Mouse (Mus musculus) neural tube, embryonic 12.5 days (tissue): Measurements from ENCODE around the gene Man1c1. TPM values are rescaled to one million over a fixed set of nuclear protein-coding genes. Genes with fewer than 3 reads are reported as not detected.
A peak's percentile ranks its signal among the peaks of the same experiment; 100 is the strongest.

Experiments
- ATAC-seq: fragments of 200-750 bp; cut with Nextera tagmentation; 2 replicates; pipeline ENCODE4 v1.8.0; 2017; ENCODE audit warnings: low read depth, mild to moderate bottlenecking, moderate TSS enrichment, moderate library complexity; ENCODE audit not compliant: low FRiP score
- H3K27ac ChIP-seq: fragments of 300-500 bp; sonication (generic); 2 replicates; pipeline ENCODE4 v1.5.1; 2016
- H3K27me3 ChIP-seq: fragments of 300-500 bp; sonication (generic); replicated peaks from 2 replicates; pipeline ENCODE4 v1.6.1; 2016; ENCODE audit warnings: mild to moderate bottlenecking
- H3K36me3 ChIP-seq: fragments of 300-500 bp; sonication (generic); 2 replicates; pipeline ENCODE4 v1.6.1; 2016; ENCODE audit warnings: mild to moderate bottlenecking
- H3K4me1 ChIP-seq: fragments of 300-500 bp; sonication (generic); 2 replicates; pipeline ENCODE4 v1.6.1; 2016
- H3K4me2 ChIP-seq: fragments of 300-500 bp; sonication (generic); replicated peaks from 2 replicates; pipeline ENCODE4 v1.6.1; 2016; ENCODE audit warnings: mild to moderate bottlenecking
- H3K4me3 ChIP-seq: fragments of 300-500 bp; sonication (generic); 2 replicates; pipeline ENCODE4 v1.5.1; 2016
- H3K9ac ChIP-seq: fragments of 300-500 bp; sonication (generic); 2 replicates; pipeline ENCODE4 v1.6.1; 2016; ENCODE audit warnings: mild to moderate bottlenecking
- H3K9me3 ChIP-seq: fragments of 300-500 bp; sonication (generic); 2 replicates; pipeline ENCODE4 v1.6.1; 2016; ENCODE audit warnings: mild to moderate bottlenecking
- WGBS: fragments of 180-500 bp; shearing (Covaris S2); methylation state at CpG from one replicate; pipeline ENCODE4 v1.1.7; 2016; 5-methylcytosine and 5-hydroxymethylcytosine counted together
- polyA plus RNA-seq: library from polyadenylated mRNA; unstranded; fragments of >200 nt; fragmentation: Nextera tagmentation; extraction: Ambion mirVana; gene quantifications from 2 replicates; pipeline ENCODE4 v1.2.1, GENCODE M21; 2016

The Man1c1 gene
- polyA plus RNA-seq, 1 experiment from 2014 or later = 6.3 TPM

GRCm38 (mm10) chr4:134669742-134670354, 34.2 kb downstream of the Man1c1 start:
- no peak overlapping the region for H3K4me2 ChIP-seq
- H3K9ac ChIP-seq = peak overlapping the region; percentile 17; the same call in 1 of the 2 replicates
- no peak overlapping the region for H3K27ac ChIP-seq
- ATAC-seq = no peak
- no peaks in the 10 kb centered on the region; the same call in 1 of the 2 replicates for H3K27me3 ChIP-seq
- H3K36me3 ChIP-seq = no peaks in the 10 kb centered on the region
- 58% methylated on average over 17 of the region's 17 CpGs for WGBS
- no peak overlapping the region for H3K4me3 ChIP-seq
- H3K9me3 ChIP-seq = no peaks in the 10 kb centered on the region
- H3K4me1 ChIP-seq = peaks cover 25% of the 10 kb centered on the region

GRCm38 (mm10) chr4:134668355-134669028, 35.6 kb downstream of the Man1c1 start:
- Histone ChIP-seq H3K27me3 (no peaks in the 10 kb centered on the region; the same call in 1 of the 2 replicates), H3K4me1 (peaks cover 23% of the 10 kb centered on the region), H3K27ac (no peak overlapping the region), H3K9ac (no peak overlapping the region), H3K36me3 (no peaks in the 10 kb centered on the region), H3K4me3 (no peak overlapping the region), H3K9me3 (no peaks in the 10 kb centered on the region), H3K4me2 (no peak overlapping the region)
- ATAC-seq = no peak
- WGBS = 63% methylated on average over 12 of the region's 12 CpGs

GRCm38 (mm10) chr4:134666391-134666790, 37.7 kb downstream of the Man1c1 start:
- Histone ChIP-seq H3K36me3 (no peaks in the 10 kb centered on the region), H3K27me3 (no peaks in the 10 kb centered on the region), H3K27ac (no peak overlapping the region), H3K4me2 (no peak overlapping the region), H3K4me3 (no peak overlapping the region), H3K9ac (no peak overlapping the region), H3K9me3 (no peaks in the 10 kb centered on the region), H3K4me1 (peaks cover 13% of the 10 kb centered on the region)
- WGBS = 95% methylated on average over 19 of the region's 19 CpGs
- no peak for ATAC-seq

- Histone ChIP-seq H3K27ac (no peak overlapping the region), H3K36me3 (no peaks in the 10 kb centered on the region), H3K27me3 (peaks cover 4% of the 10 kb centered on the region; the same call in 1 of the 2 replicates), H3K4me2 (no peak overlapping the region), H3K9me3 (no peaks in the 10 kb centered on the region), H3K4me3 (no peak overlapping the region), H3K4me1 (peaks cover 22% of the 10 kb centered on the region), H3K9ac (no peak overlapping the region)
- ATAC-seq = no peak
- WGBS = 67% methylated on average over 10 of the region's 10 CpGs
Observed at GRCm38 (mm10) chr4:134663052-134663451, 41.0 kb downstream of the Man1c1 start.

GRCm38 (mm10) chr4:134660630-134661183, 43.4 kb downstream of the Man1c1 start:
- Histone ChIP-seq H3K9ac (0 out of 2 replicates have a peak overlapping the region, but pooled peaks have one; percentile 6), H3K36me3 (no peaks in the 10 kb centered on the region), H3K9me3 (no peaks in the 10 kb centered on the region), H3K4me3 (no peak overlapping the region), H3K4me1 (peaks cover 22% of the 10 kb centered on the region), H3K4me2 (peak overlapping the region; percentile 50), H3K27ac (no peak overlapping the region), H3K27me3 (peaks cover 4% of the 10 kb centered on the region; the same call in 1 of the 2 replicates)
- 13% methylated on average over 18 of the region's 18 CpGs for whole genome bisulfite sequencing
- 0 out of 2 replicates have a peak, but pooled peaks have one; percentile 60 for ATAC-seq

GRCm38 (mm10) chr4:134659354-134660301, 44.5 kb downstream of the Man1c1 start:
- WGBS = 12% methylated on average over 27 of the region's 27 CpGs
- Histone ChIP-seq H3K27ac (no peak overlapping the region), H3K9me3 (no peaks in the 10 kb centered on the region), H3K4me1 (peaks cover 22% of the 10 kb centered on the region), H3K36me3 (no peaks in the 10 kb centered on the region), H3K4me2 (peak overlapping the region; percentile 50), H3K9ac (peak overlapping the region; percentile 41), H3K4me3 (0 out of 2 replicates have a peak overlapping the region, but pooled peaks have one; percentile 5), H3K27me3 (peaks cover 4% of the 10 kb centered on the region; the same call in 1 of the 2 replicates)
- ATAC-seq = 0 out of 2 replicates have a peak, but pooled peaks have one; percentile 8

GRCm38 (mm10) chr4:134657473-134657872, 46.6 kb downstream of the Man1c1 start:
- no peak for ATAC-seq
- Histone ChIP-seq H3K4me1 (peaks cover 22% of the 10 kb centered on the region), H3K9ac (no peak overlapping the region), H3K27me3 (peaks cover 4% of the 10 kb centered on the region; the same call in 1 of the 2 replicates), H3K36me3 (no peaks in the 10 kb centered on the region), H3K4me3 (no peak overlapping the region), H3K4me2 (no peak overlapping the region), H3K27ac (no peak overlapping the region), H3K9me3 (no peaks in the 10 kb centered on the region)
- 63% methylated on average over 5 of the region's 5 CpGs for WGBS

- H3K4me3 ChIP-seq = no peak overlapping the region
- H3K27me3 ChIP-seq = no peaks in the 10 kb centered on the region; the same call in 1 of the 2 replicates
- H3K4me2 ChIP-seq = no peak overlapping the region
- WGBS = 84% methylated on average over 6 of the region's 6 CpGs
- no peak for ATAC-seq
- H3K36me3 ChIP-seq = no peaks in the 10 kb centered on the region
- no peak overlapping the region for H3K27ac ChIP-seq
- no peak overlapping the region for H3K9ac ChIP-seq
- peaks cover 3% of the 10 kb centered on the region for H3K4me1 ChIP-seq
- H3K9me3 ChIP-seq = no peaks in the 10 kb centered on the region
Observed at GRCm38 (mm10) chr4:134654391-134654790, 49.7 kb downstream of the Man1c1 start.

GRCm38 (mm10) chr4:134652720-134653119, 51.4 kb downstream of the Man1c1 start:
- H3K4me2 ChIP-seq = no peak overlapping the region
- H3K9me3 ChIP-seq = no peaks in the 10 kb centered on the region
- no peak overlapping the region for H3K4me3 ChIP-seq
- no peak overlapping the region for H3K9ac ChIP-seq
- H3K27ac ChIP-seq = no peak overlapping the region
- no peaks in the 10 kb centered on the region for H3K27me3 ChIP-seq
- WGBS = 55% methylated on average over 4 of the region's 4 CpGs
- no peak for ATAC-seq
- H3K4me1 ChIP-seq = no peaks in the 10 kb centered on the region; the same call in 1 of the 2 replicates
- no peaks in the 10 kb centered on the region for H3K36me3 ChIP-seq

- 59% methylated on average over 2 of the region's 2 CpGs for WGBS
- ATAC-seq = no peak
- Histone ChIP-seq H3K4me1 (no peaks in the 10 kb centered on the region; the same call in 1 of the 2 replicates), H3K9me3 (no peaks in the 10 kb centered on the region), H3K27ac (no peak overlapping the region), H3K36me3 (no peaks in the 10 kb centered on the region), H3K9ac (no peak overlapping the region), H3K4me2 (no peak overlapping the region), H3K27me3 (no peaks in the 10 kb centered on the region), H3K4me3 (no peak overlapping the region)
Observed at GRCm38 (mm10) chr4:134652151-134652550, 51.9 kb downstream of the Man1c1 start.

- H3K4me1 ChIP-seq = no peaks in the 10 kb centered on the region; the same call in 1 of the 2 replicates
- no peak overlapping the region for H3K27ac ChIP-seq
- H3K4me3 ChIP-seq = no peak overlapping the region
- H3K27me3 ChIP-seq = no peaks in the 10 kb centered on the region
- ATAC-seq = no peak
- 67% methylated on average over 7 of the region's 7 CpGs for WGBS
- no peaks in the 10 kb centered on the region for H3K9me3 ChIP-seq
- H3K36me3 ChIP-seq = no peaks in the 10 kb centered on the region
- no peak overlapping the region for H3K4me2 ChIP-seq
- H3K9ac ChIP-seq = no peak overlapping the region
Observed at GRCm38 (mm10) chr4:134651358-134651757, 52.7 kb downstream of the Man1c1 start.
